Mouse (Mus musculus): ENCODE data around the gene Fzd7. TPM values are rescaled to one million over a fixed set of nuclear protein-coding genes. Genes with fewer than 3 reads are reported as not detected.
A peak's percentile ranks its signal among the peaks of the same experiment; 100 is the strongest.
"Not testable (repeated sequence)": the region's sequence is repeated elsewhere in the genome, so short reads cannot be mapped to it uniquely, and the experiment has no call there.

The Fzd7 gene
- 2.5 and 2.8 TPM in 2 replicates for polyA plus RNA-seq (2015; fragmentation: Nextera tagmentation; extraction: Ambion mirVana)

- Histone ChIP-seq H3K9ac (peak within 1 kb of the TSS; percentile 58), H3K27ac (replicated peaks) (peak within 1 kb of the TSS; percentile 75), H3K27me3 (0 out of 2 replicates have a peak, but pooled peaks cover 11% of the 10 kb centered on the region), H3K36me3 (no peaks in the 10 kb centered on the region), H3K9me3 (no peaks in the 10 kb centered on the region), H3K4me3 (peak within 1 kb of the TSS; percentile 62), H3K4me1 (replicated peaks) (peaks cover 45% of the 10 kb centered on the region), H3K4me2 (peak within 1 kb of the TSS; percentile 97)
- under 1% methylated on average over 34 of the region's 35 CpGs for WGBS
- peak; percentile 35 for ATAC-seq (ENCODE audit: low FRiP score, low read depth)
Observed at GRCm38 (mm10) chr1:59482331-59482695, at the start of gene Fzd7. Gene Fzd7 (plus strand): TSS chr1:59482424.

DNA sequence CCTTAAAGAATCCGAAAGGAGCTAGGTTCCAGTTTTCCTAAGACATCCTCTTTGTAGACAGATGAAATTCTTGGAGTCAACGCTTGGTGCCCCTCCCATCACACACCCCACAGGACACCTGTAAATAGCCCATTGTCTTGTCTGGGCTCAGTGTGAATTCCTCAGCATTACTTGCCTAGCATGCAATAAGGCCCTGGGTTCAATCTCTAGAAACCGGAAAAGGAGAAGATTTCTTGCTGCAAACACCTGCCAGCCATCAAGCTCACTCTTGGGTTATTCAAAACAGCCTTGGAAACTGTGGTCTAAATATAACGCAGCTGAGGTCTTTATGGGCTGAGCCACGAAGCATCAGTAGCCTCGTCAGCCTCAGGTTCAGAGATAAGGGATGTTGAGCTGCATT, 48.9 kb upstream of the Fzd7 start:
- H3K9ac ChIP-seq, result no peak overlapping the region

DNA sequence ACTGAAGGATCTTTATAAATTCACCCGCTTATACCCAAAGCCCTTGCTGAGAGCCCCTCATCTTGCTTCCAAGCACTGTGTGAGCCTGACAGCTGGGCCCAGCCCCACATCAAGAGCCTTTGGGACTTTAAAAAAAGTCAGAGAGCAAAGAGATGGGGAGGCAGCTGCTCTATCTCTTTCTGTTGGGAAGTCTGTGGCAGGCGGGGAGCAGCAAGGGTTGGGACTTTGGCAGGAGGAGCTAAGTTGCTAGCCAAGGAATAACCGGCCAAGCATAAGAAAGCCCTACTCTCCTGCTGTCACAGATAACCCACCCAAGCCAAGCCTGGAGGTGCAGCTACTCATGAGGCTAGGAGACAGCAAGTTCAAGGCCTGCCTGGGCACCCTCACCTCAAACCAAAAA, 48.2 kb upstream of the Fzd7 start:
- Histone ChIP-seq H3K27me3 (no peaks in the 10 kb centered on the region), H3K4me3 (no peak overlapping the region), H3K36me3 (no peaks in the 10 kb centered on the region), H3K27ac (replicated peaks) (no peak overlapping the region), H3K9me3 (no peaks in the 10 kb centered on the region), H3K4me1 (replicated peaks) (peaks cover 10% of the 10 kb centered on the region), H3K4me2 (no peak overlapping the region), H3K9ac (no peak overlapping the region)
- ATAC-seq (ENCODE audit: low FRiP score, low read depth), result peak; percentile 72; the same call in 1 of the 2 replicates
- 57% methylated on average over 3 of the region's 3 CpGs for WGBS

More for the DNA sequence above, 48.9 kb upstream of the Fzd7 start:
- Histone ChIP-seq H3K9me3 (no peaks in the 10 kb centered on the region), H3K36me3 (no peaks in the 10 kb centered on the region), H3K4me2 (no peak overlapping the region), H3K27ac (replicated peaks) (no peak overlapping the region), H3K4me3 (no peak overlapping the region), H3K4me1 (replicated peaks) (peaks cover 8% of the 10 kb centered on the region), H3K27me3 (no peaks in the 10 kb centered on the region)
- no peak for ATAC-seq (ENCODE audit: low FRiP score, low read depth)
- 78% methylated on average over 6 of the region's 6 CpGs for WGBS

DNA sequence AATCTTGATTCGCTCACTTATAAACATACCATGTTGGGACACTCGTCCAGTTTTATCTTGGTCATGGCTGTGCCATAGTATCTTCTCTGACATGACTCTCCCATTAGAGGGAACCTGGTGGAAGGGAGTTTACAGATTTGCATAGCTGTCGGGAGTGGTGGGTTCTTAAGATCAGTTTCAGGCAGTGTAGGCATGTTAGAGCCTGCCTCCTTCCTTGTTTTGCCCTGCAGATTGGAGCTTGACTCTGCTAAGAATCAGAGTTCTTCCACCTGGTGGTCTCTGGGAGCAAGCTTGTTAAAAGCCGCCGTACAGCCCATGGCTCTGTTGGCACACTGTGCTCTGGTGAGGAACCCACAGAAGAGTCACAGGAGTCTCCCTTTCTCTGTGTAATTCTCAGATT, 47.0 kb upstream of the Fzd7 start:
- no peaks in the 10 kb centered on the region for H3K9me3 ChIP-seq
- H3K36me3 ChIP-seq, result no peaks in the 10 kb centered on the region
- H3K27me3 ChIP-seq, result no peaks in the 10 kb centered on the region
- H3K27ac ChIP-seq (replicated peaks), result no peak overlapping the region
- peaks cover 14% of the 10 kb centered on the region for H3K4me1 ChIP-seq (replicated peaks)
- no peak overlapping the region for H3K4me3 ChIP-seq
- H3K9ac ChIP-seq, result no peak overlapping the region
- H3K4me2 ChIP-seq, result no peak overlapping the region
- 96% methylated on average over 5 of the region's 5 CpGs for WGBS
- ATAC-seq (ENCODE audit: low FRiP score, low read depth), result no peak

- Histone ChIP-seq H3K27me3 (no peaks in the 10 kb centered on the region), H3K27ac (replicated peaks) (no peak overlapping the region), H3K9me3 (no peaks in the 10 kb centered on the region), H3K9ac (no peak overlapping the region), H3K4me2 (no peak overlapping the region), H3K36me3 (no peaks in the 10 kb centered on the region), H3K4me1 (replicated peaks) (peaks cover 14% of the 10 kb centered on the region), H3K4me3 (no peak overlapping the region)
- WGBS, result 85% methylated on average over 3 of the region's 3 CpGs
- no peak for ATAC-seq (ENCODE audit: low FRiP score, low read depth)
Observed at GRCm38 (mm10) chr1:59436321-59436720, 45.9 kb upstream of the Fzd7 start.

GRCm38 (mm10) chr1:59437927-59438326, 44.3 kb upstream of the Fzd7 start:
- H3K4me3 ChIP-seq, result no peak overlapping the region
- H3K9ac ChIP-seq, result no peak overlapping the region
- 0 out of 2 replicates have a peak overlapping the region, but pooled peaks have one; percentile 0 for H3K27ac ChIP-seq (replicated peaks)
- no peaks in the 10 kb centered on the region for H3K9me3 ChIP-seq
- H3K4me2 ChIP-seq, result no peak overlapping the region
- no peak for ATAC-seq (ENCODE audit: low FRiP score, low read depth)
- H3K4me1 ChIP-seq (replicated peaks), result peaks cover 14% of the 10 kb centered on the region
- no peaks in the 10 kb centered on the region for H3K27me3 ChIP-seq
- 13% methylated on average over 3 of the region's 3 CpGs for WGBS
- H3K36me3 ChIP-seq, result no peaks in the 10 kb centered on the region

DNA sequence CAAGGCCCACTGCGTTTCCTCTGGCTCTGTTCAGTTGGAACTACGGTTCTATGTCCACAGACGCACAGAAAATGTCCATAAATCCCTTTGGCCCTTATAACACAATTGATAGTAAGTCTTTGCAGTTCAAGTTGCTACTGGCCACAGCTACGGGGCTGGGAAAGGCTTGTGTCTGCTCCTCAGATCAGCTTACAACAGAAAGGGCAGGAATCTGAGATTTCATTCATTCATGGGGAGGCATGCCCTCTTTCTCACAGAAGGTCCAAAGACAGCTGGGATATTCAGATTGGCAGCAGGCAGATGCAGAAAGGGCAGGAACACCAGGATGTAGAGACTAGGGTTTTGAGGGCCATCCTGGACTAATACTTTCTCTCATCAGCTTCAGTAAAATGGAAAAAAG, 43.9 kb upstream of the Fzd7 start:
- 38% methylated on average over 4 of the region's 4 CpGs for WGBS
- no peak for ATAC-seq (ENCODE audit: low FRiP score, low read depth)
- Histone ChIP-seq H3K4me2 (no peak overlapping the region), H3K27me3 (no peaks in the 10 kb centered on the region), H3K27ac (replicated peaks) (0 out of 2 replicates have a peak overlapping the region, but pooled peaks have one; percentile 0), H3K36me3 (no peaks in the 10 kb centered on the region), H3K4me1 (replicated peaks) (peaks cover 14% of the 10 kb centered on the region), H3K4me3 (no peak overlapping the region), H3K9ac (no peak overlapping the region), H3K9me3 (no peaks in the 10 kb centered on the region)

DNA sequence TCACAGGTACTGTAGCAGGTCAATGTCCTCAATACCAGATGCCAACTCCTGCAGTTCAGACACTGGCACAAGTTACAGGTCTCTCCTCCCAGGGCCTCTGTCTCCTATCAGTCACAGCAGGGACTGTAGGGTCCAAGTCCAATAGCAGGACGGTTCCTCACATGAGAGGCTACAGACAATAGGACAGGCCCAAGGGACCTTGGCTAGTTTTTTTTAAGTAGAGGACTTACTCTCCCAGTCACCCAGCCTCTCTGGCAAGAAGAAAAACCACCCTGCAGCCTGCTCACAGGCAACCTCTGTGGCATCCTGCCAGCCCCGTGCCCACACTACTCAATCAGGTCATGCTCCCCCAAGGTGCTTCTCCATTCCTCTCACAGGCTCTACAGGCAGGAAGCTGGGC, 43.0 kb upstream of the Fzd7 start:
- H3K36me3 ChIP-seq, result no peaks in the 10 kb centered on the region
- ATAC-seq (ENCODE audit: low FRiP score, low read depth), result no peak

GRCm38 (mm10) chr1:59439941-59440340, 42.3 kb upstream of the Fzd7 start:
- no peak for ATAC-seq (ENCODE audit: low FRiP score, low read depth)
- Histone ChIP-seq H3K36me3 (no peaks in the 10 kb centered on the region), H3K4me2 (no peak overlapping the region), H3K4me1 (replicated peaks) (peaks cover 14% of the 10 kb centered on the region), H3K9ac (no peak overlapping the region), H3K9me3 (no peaks in the 10 kb centered on the region), H3K4me3 (no peak overlapping the region), H3K27ac (replicated peaks) (no peak overlapping the region), H3K27me3 (no peaks in the 10 kb centered on the region)
- 90% methylated on average over 1 of the region's 1 CpGs for WGBS

More for the DNA sequence above, 43.0 kb upstream of the Fzd7 start:
- no peak overlapping the region for H3K4me2 ChIP-seq
- no peak overlapping the region for H3K27ac ChIP-seq (replicated peaks)
- WGBS, result 51% methylated on average over 2 of the region's 2 CpGs
- no peak overlapping the region for H3K9ac ChIP-seq
- no peak overlapping the region for H3K4me3 ChIP-seq
- H3K9me3 ChIP-seq, result no peaks in the 10 kb centered on the region
- peaks cover 14% of the 10 kb centered on the region for H3K4me1 ChIP-seq (replicated peaks)
- no peaks in the 10 kb centered on the region for H3K27me3 ChIP-seq

DNA sequence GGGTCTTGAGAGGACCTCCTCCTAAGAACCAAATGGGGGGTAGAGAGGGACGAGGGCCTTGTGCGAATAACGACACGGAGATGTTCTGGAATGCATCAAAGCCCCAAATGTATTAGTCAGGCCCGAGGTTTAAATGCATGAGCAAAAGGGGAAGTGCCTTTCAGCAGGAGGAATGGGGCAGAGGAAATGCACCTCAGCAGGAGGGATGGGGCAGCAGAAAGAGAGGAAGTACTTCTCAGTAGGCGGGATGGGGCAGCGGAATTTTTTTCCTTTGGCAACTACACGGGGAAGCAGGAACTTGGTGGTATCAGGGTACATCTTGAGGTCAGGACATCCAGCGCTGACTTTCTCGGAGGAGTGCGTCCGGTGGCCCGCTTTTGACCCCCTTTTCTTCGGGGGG, 39.5 kb upstream of the Fzd7 start:
- WGBS, result 94% methylated on average over 14 of the region's 14 CpGs
- H3K27me3 ChIP-seq; H3K36me3 ChIP-seq; ATAC-seq (ENCODE audit: low FRiP score, low read depth); H3K9me3 ChIP-seq; H3K4me3 ChIP-seq; H3K27ac ChIP-seq (replicated peaks); H3K9ac ChIP-seq; H3K4me2 ChIP-seq: not testable (repeated sequence)
- peaks cover 12% of the 10 kb centered on the region for H3K4me1 ChIP-seq (replicated peaks)

GRCm38 (mm10) chr1:59444127-59444660, 38.0 kb upstream of the Fzd7 start:
- Histone ChIP-seq H3K4me3 (no peak overlapping the region), H3K9ac (no peak overlapping the region), H3K36me3 (no peaks in the 10 kb centered on the region), H3K9me3 (no peaks in the 10 kb centered on the region), H3K27ac (replicated peaks) (no peak overlapping the region), H3K4me1 (replicated peaks) (peaks cover 9% of the 10 kb centered on the region; the same call in 1 of the 2 replicates), H3K4me2 (no peak overlapping the region), H3K27me3 (no peaks in the 10 kb centered on the region)
- no peak for ATAC-seq (ENCODE audit: low FRiP score, low read depth)
- WGBS, result 82% methylated on average over 3 of the region's 3 CpGs

GRCm38 (mm10) chr1:59445242-59445641, 37.0 kb upstream of the Fzd7 start:
- 94% methylated on average over 5 of the region's 5 CpGs for WGBS
- Histone ChIP-seq H3K4me2 (no peak overlapping the region), H3K27me3 (no peaks in the 10 kb centered on the region), H3K9ac (no peak overlapping the region), H3K9me3 (no peaks in the 10 kb centered on the region), H3K4me3 (no peak overlapping the region), H3K36me3 (no peaks in the 10 kb centered on the region), H3K4me1 (replicated peaks) (peaks cover 10% of the 10 kb centered on the region), H3K27ac (replicated peaks) (no peak overlapping the region)
- ATAC-seq (ENCODE audit: low FRiP score, low read depth), result no peak
